8 mouse cellular contexts compared by ENCODE assay signal in the genomic region with DNA sequence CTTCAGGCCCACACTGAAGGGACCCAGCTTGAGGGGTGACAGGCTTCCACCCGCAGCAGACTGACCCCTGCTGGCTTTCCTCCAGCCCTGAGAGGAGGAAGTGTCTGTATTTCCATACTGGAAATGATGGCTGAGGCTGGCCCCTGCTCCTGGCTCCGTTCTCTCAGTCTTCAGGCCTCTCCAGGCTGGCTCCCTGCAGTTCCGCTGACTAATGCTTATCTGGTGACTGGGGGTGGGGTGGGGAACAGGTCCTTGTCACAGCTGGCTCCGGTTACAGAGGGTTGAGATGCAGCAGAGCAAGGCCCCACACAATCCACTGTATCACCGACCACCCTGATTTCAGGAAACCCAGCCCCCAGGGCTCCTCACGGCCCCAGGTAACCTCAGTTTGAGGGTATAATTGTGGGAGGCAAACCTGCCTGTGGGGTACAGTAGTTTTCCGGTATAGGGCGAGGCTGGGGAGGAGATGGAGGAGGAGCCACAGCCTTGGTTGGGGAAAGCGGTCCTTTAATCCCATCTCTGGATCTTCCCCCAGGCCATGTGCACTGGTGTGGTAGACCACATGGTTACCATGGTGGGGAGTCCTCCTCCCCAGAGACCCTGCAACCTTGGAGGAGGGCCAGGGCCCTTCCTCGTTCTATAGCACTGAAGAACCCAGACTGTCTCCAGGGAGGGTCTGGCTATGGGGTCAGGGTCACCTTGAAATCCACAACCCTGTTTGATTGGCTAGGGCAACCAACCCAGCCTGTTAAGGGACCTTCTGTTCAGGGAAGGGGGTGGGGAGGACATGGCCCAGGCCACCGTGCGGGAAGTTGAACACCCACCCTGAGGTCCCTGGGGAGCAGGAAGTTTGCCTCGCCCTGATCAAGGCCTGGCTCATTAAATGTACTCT.
DNase-seq lines count a peak whose midpoint lies in the region; ATAC-seq and TF ChIP-seq lines count a peak whose summit lies in the region.

No protein-coding gene starts in this region.

- no peaks in the 10 kb centered on the region for H3K9me3 ChIP-seq in forebrain, embryonic 13.5 days (replicated peaks)
- no peaks in the 10 kb centered on the region for H3K9me3 ChIP-seq in intestine, postnatal 0 days (ENCODE audit: control insufficient read depth)

- TF ChIP-seq CTCF in intestine, postnatal 0 days (IDR thresholded peaks at IDR 0.05; ENCODE audit: low read depth), result peak; percentile 51

- H3K4me2 ChIP-seq in forebrain, embryonic 13.5 days, result no peak overlapping the region
- 0 out of 2 replicates have a peak overlapping the region, but pooled peaks have one; percentile 1 for H3K4me2 ChIP-seq in intestine, postnatal 0 days (replicated peaks; ENCODE audit: low read depth)

- no peak overlapping the region for H3K4me3 ChIP-seq in forebrain, embryonic 13.5 days
- no peak overlapping the region for H3K4me3 ChIP-seq in intestine, postnatal 0 days (ENCODE audit: low read depth, low read length)

- no peaks in the 10 kb centered on the region for H3K27me3 ChIP-seq in forebrain, embryonic 13.5 days
- H3K27me3 ChIP-seq in intestine, postnatal 0 days (replicated peaks; ENCODE audit: control insufficient read depth, insufficient read depth, low read length), result no peaks in the 10 kb centered on the region

- ATAC-seq in forebrain, embryonic 13.5 days, result peak; percentile 14; the same call in 1 of the 2 replicates
- ATAC-seq in intestine, postnatal 0 days, result peak; percentile 37; the same call in 1 of the 2 replicates
- peak; percentile 82 for ATAC-seq in megakaryocyte-erythroid progenitor cell, adult 5-6 weeks (replicated peaks; ENCODE audit: low FRiP score, low TSS enrichment, poor library complexity, severe bottlenecking)
- no peak for ATAC-seq in cerebellum, adult (ENCODE audit: insufficient number of reproducible peaks, low FRiP score, low TSS enrichment)

- peak overlapping the region; percentile 54; the same call in 1 of the 2 replicates for H3K27ac ChIP-seq in forebrain, embryonic 13.5 days
- H3K27ac ChIP-seq in intestine, postnatal 0 days (ENCODE audit: low read depth, low read length), result peak overlapping the region; percentile 35

- 49% methylated on average over 13 of the region's 13 CpGs for WGBS in forebrain, embryonic 13.5 days
- 18% methylated on average over 13 of the region's 13 CpGs for WGBS in intestine, postnatal 0 days

- 0 out of 2 replicates have a peak overlapping the region, but pooled peaks have one; percentile 26 for H3K9ac ChIP-seq in forebrain, embryonic 13.5 days
- H3K9ac ChIP-seq in intestine, postnatal 0 days (ENCODE audit: low read depth, low read length), result no peak overlapping the region

- peaks cover 58% of the 10 kb centered on the region for H3K4me1 ChIP-seq in forebrain, embryonic 13.5 days
- peaks cover 28% of the 10 kb centered on the region for H3K4me1 ChIP-seq in intestine, postnatal 0 days (replicated peaks; ENCODE audit: control insufficient read depth, insufficient read depth, low read length)

- peak; percentile 98 for DNase-seq in heart, adult 11 months
- no peak for DNase-seq in heart, adult 8-10 months (ENCODE audit: low spot score)
- DNase-seq in T-cell, adult 2 months (ENCODE audit: low spot score), result peak; percentile 45
- peak; percentile 63 for DNase-seq in yolk sac, embryonic 10.5 days (ENCODE audit: low spot score)

- H3K36me3 ChIP-seq in forebrain, embryonic 13.5 days (ENCODE audit: poor library complexity, severe bottlenecking), result peaks cover 6% of the 10 kb centered on the region
- peaks cover 6% of the 10 kb centered on the region; the same call in 1 of the 2 replicates for H3K36me3 ChIP-seq in intestine, postnatal 0 days (ENCODE audit: control insufficient read depth, insufficient read depth)
